Mouse (Mus musculus): Measurements from ENCODE around the gene Oosp1. TPM values are rescaled to one million over a fixed set of nuclear protein-coding genes. Genes with fewer than 3 reads are reported as not detected.

The Oosp1 gene
- total and polyA plus RNA-seq, 2 experiments = not detected

- H3K4me1 ChIP-seq (ENCODE audit: control insufficient read depth, insufficient read depth, low read length) = no peaks in the 10 kb centered on the region
- 91% methylated on average over 2 of the region's 2 CpGs for WGBS
- no peak within 1 kb of the TSS for H3K4me3 ChIP-seq (ENCODE audit: insufficient read depth, low read depth, low read length)
- no peaks in the 10 kb centered on the region for H3K79me2 ChIP-seq (ENCODE audit: control insufficient read depth, insufficient read depth, low read length)
- no peaks in the 10 kb centered on the region for H3K36me3 ChIP-seq (ENCODE audit: control insufficient read depth, insufficient read depth, low read length)
- no peak for DNase-seq (ENCODE audit: extremely low read depth, low read depth, low spot score)
- H3K27me3 ChIP-seq (ENCODE audit: control insufficient read depth, insufficient read depth, low read length) = no peaks in the 10 kb centered on the region
- H3K27ac ChIP-seq (replicated peaks; ENCODE audit: insufficient read depth, low read depth, low read length) = no peak within 1 kb of the TSS
- H3K9ac ChIP-seq (ENCODE audit: low read depth, low read length) = no peak within 1 kb of the TSS
- no peak for TF ChIP-seq POLR2A (IDR thresholded peaks at IDR 0.05; ENCODE audit: extremely low read depth, insufficient read depth, low read length)
- no peak for TF ChIP-seq CTCF (IDR thresholded peaks at IDR 0.05; ENCODE audit: low read depth, low read length)
Observed at GRCm38 (mm10) chr19:11623551-11623950, 67.4 kb downstream of the Oosp1 start, which contains the start of gene Ms4a2. Ms4a2 (minus strand) TSS chr19:11623719.

GRCm38 (mm10) chr19:11617983-11618382 is 73.0 kb downstream of the Oosp1 start:
- Histone ChIP-seq H3K9ac (ENCODE audit: low read depth, low read length) (no peak overlapping the region), H3K27ac (replicated peaks; ENCODE audit: insufficient read depth, low read depth, low read length) (no peak overlapping the region), H3K79me2 (ENCODE audit: control insufficient read depth, insufficient read depth, low read length) (no peaks in the 10 kb centered on the region), H3K4me1 (ENCODE audit: control insufficient read depth, insufficient read depth, low read length) (no peaks in the 10 kb centered on the region), H3K4me3 (ENCODE audit: insufficient read depth, low read depth, low read length) (no peak overlapping the region), H3K27me3 (ENCODE audit: control insufficient read depth, insufficient read depth, low read length) (no peaks in the 10 kb centered on the region), H3K36me3 (ENCODE audit: control insufficient read depth, insufficient read depth, low read length) (no peaks in the 10 kb centered on the region)
- DNase-seq (ENCODE audit: extremely low read depth, low read depth, low spot score) = no peak
- no peak for TF ChIP-seq CTCF (IDR thresholded peaks at IDR 0.05; ENCODE audit: low read depth, low read length)
- TF ChIP-seq POLR2A (IDR thresholded peaks at IDR 0.05; ENCODE audit: extremely low read depth, insufficient read depth, low read length) = no peak

Other genes with a start within 250 kb of the Oosp1 start
- gene Ms4a4b, start 247.6 kb downstream of the Oosp1 start, total RNA-seq (2014; rRNA removed) = 0.65 and 1.1 TPM in 2 replicates
- gene Ms4a4b, start 247.6 kb downstream of the Oosp1 start, polyA plus RNA-seq (2012; rRNA removed) = 0.96 and 1.9 TPM in 2 replicates
- gene Ms4a6c, start 221.8 kb downstream of the Oosp1 start, total RNA-seq (2014; rRNA removed) = 5.6 and 6.6 TPM in 2 replicates
- 1.0 and 1.8 TPM in 2 replicates for gene Ms4a6c, start 221.8 kb downstream of the Oosp1 start, polyA plus RNA-seq (2012; rRNA removed)
- 1.1 and 1.4 TPM in 2 replicates for gene Gm8369, start 205.2 kb downstream of the Oosp1 start, total RNA-seq (2014; rRNA removed)
- 0.22 and 0.48 TPM in 2 replicates for gene Gm8369, start 205.2 kb downstream of the Oosp1 start, polyA plus RNA-seq (2012; rRNA removed)
- gene Ms4a6b, start 174.6 kb downstream of the Oosp1 start, total RNA-seq (2014; rRNA removed) = 3.2 and 4.7 TPM in 2 replicates
- gene Ms4a6b, start 174.6 kb downstream of the Oosp1 start, polyA plus RNA-seq (2012; rRNA removed) = 0.61 and 0.98 TPM in 2 replicates
- 3.5 and 3.8 TPM in 2 replicates for gene Ms4a4d, start 154.3 kb downstream of the Oosp1 start, total RNA-seq (2014; rRNA removed)
- gene Ms4a4d, start 154.3 kb downstream of the Oosp1 start, polyA plus RNA-seq (2012; rRNA removed) = 3.9 and 7.1 TPM in 2 replicates
- gene Ms4a6d, start 86.3 kb downstream of the Oosp1 start, total RNA-seq (2014; rRNA removed) = 3.9 and 4.5 TPM in 2 replicates
- 0.82 and 0.85 TPM in 2 replicates for gene Ms4a6d, start 86.3 kb downstream of the Oosp1 start, polyA plus RNA-seq (2012; rRNA removed)
- gene Ms4a2, start 67.4 kb downstream of the Oosp1 start, total RNA-seq (2014; rRNA removed) = not detected in 2 replicates
- not detected in 2 replicates for gene Ms4a2, start 67.4 kb downstream of the Oosp1 start, polyA plus RNA-seq (2012; rRNA removed)
- gene Ms4a3, start 50.3 kb downstream of the Oosp1 start, total RNA-seq (2014; rRNA removed) = not detected in 2 replicates
- not detected in 2 replicates for gene Ms4a3, start 50.3 kb downstream of the Oosp1 start, polyA plus RNA-seq (2012; rRNA removed)
- not detected in 2 replicates for gene Oosp2, start 30.6 kb downstream of the Oosp1 start, total RNA-seq (2014; rRNA removed)
- not detected in 2 replicates for gene Oosp2, start 30.6 kb downstream of the Oosp1 start, polyA plus RNA-seq (2012; rRNA removed)
- gene Oosp3, start 5.9 kb upstream of the Oosp1 start, total RNA-seq (2014; rRNA removed) = not detected in 2 replicates
- gene Oosp3, start 5.9 kb upstream of the Oosp1 start, polyA plus RNA-seq (2012; rRNA removed) = not detected in 2 replicates
- not detected in 2 replicates for gene Gif, start 56.4 kb upstream of the Oosp1 start, total RNA-seq (2014; rRNA removed)
- gene Gif, start 56.4 kb upstream of the Oosp1 start, polyA plus RNA-seq (2012; rRNA removed) = not detected in 2 replicates
- gene Mrpl16, start 79.2 kb upstream of the Oosp1 start, total RNA-seq (2014; rRNA removed) = 28.4 and 28.8 TPM in 2 replicates
- gene Mrpl16, start 79.2 kb upstream of the Oosp1 start, polyA plus RNA-seq (2012; rRNA removed) = 20.6 and 24.5 TPM in 2 replicates
- 1.5 and 2.0 TPM in 2 replicates for gene Stx3, start 128.3 kb upstream of the Oosp1 start, total RNA-seq (2014; rRNA removed)
- gene Stx3, start 128.3 kb upstream of the Oosp1 start, polyA plus RNA-seq (2012; rRNA removed) = 0.24 and 0.46 TPM in 2 replicates
- not detected in 2 replicates for gene Olfr1417, start 148.1 kb upstream of the Oosp1 start, total RNA-seq (2014; rRNA removed)
- gene Olfr1417, start 148.1 kb upstream of the Oosp1 start, polyA plus RNA-seq (2012; rRNA removed) = not detected in 2 replicates
- not detected in 2 replicates for gene Olfr1418, start 169.9 kb upstream of the Oosp1 start, total RNA-seq (2014; rRNA removed)
- gene Olfr1418, start 169.9 kb upstream of the Oosp1 start, polyA plus RNA-seq (2012; rRNA removed) = not detected in 2 replicates
- not detected in 2 replicates for gene Olfr1419, start 184.0 kb upstream of the Oosp1 start, total RNA-seq (2014; rRNA removed)
- not detected in 2 replicates for gene Olfr1419, start 184.0 kb upstream of the Oosp1 start, polyA plus RNA-seq (2012; rRNA removed)
- not detected in 2 replicates for gene Olfr1420, start 195.4 kb upstream of the Oosp1 start, total RNA-seq (2014; rRNA removed)
- gene Olfr1420, start 195.4 kb upstream of the Oosp1 start, polyA plus RNA-seq (2012; rRNA removed) = not detected in 2 replicates
- gene Patl1, start 221.2 kb upstream of the Oosp1 start, total RNA-seq (2014; rRNA removed) = 2.8 and 4.4 TPM in 2 replicates
- gene Patl1, start 221.2 kb upstream of the Oosp1 start, polyA plus RNA-seq (2012; rRNA removed) = 7.9 and 8.1 TPM in 2 replicates

Measured in liver, adult 2 months (tissue).